Mouse (Mus musculus): ENCODE results near the gene Aff1. TPM values are rescaled to one million over a fixed set of nuclear protein-coding genes. Genes with fewer than 3 reads are reported as not detected.
A peak's percentile ranks its signal among the peaks of the same experiment; 100 is the strongest.

Gene Aff1
- polyA plus RNA-seq, 1 experiment from 2014 or later, result 4.7 TPM

GRCm38 (mm10) chr5:103822949-103823348 lies 130.8 kb downstream of the Aff1 start:
- Histone ChIP-seq H3K4me1 (ENCODE audit: insufficient read depth) (peaks cover 13% of the 10 kb centered on the region), H3K36me3 (replicated peaks; ENCODE audit: insufficient read depth, low read length) (peaks cover 76% of the 10 kb centered on the region), H3K9me3 (ENCODE audit: low read length) (no peaks in the 10 kb centered on the region), H3K27me3 (ENCODE audit: insufficient read depth, low read length) (no peaks in the 10 kb centered on the region), H3K9ac (replicated peaks) (no peak overlapping the region), H3K4me2 (ENCODE audit: low read depth, low read length) (no peak overlapping the region), H3K4me3 (ENCODE audit: low read depth, low read length) (no peak overlapping the region), H3K27ac (ENCODE audit: low read depth) (no peak overlapping the region)
- ATAC-seq (no peak), DNase-seq (no peak)
- TF ChIP-seq CTCF (IDR thresholded peaks at IDR 0.05; ENCODE audit: low read depth) (no peak), EP300 (IDR thresholded peaks at IDR 0.05; ENCODE audit: low read depth) (no peak)
- WGBS (ENCODE audit: insufficient replicate concordance), result 94% methylated on average over 5 of the region's 5 CpGs

- Histone ChIP-seq H3K27me3 (ENCODE audit: insufficient read depth, low read length) (no peaks in the 10 kb centered on the region), H3K4me1 (ENCODE audit: insufficient read depth) (no peaks in the 10 kb centered on the region), H3K9me3 (ENCODE audit: low read length) (no peaks in the 10 kb centered on the region), H3K4me3 (ENCODE audit: low read depth, low read length) (no peak overlapping the region), H3K27ac (ENCODE audit: low read depth) (no peak overlapping the region), H3K36me3 (replicated peaks; ENCODE audit: insufficient read depth, low read length) (peaks cover 89% of the 10 kb centered on the region), H3K4me2 (ENCODE audit: low read depth, low read length) (no peak overlapping the region), H3K9ac (replicated peaks) (no peak overlapping the region)
- ATAC-seq, result no peak
- no peak for DNase-seq
- WGBS (ENCODE audit: insufficient replicate concordance), result 92% methylated on average over 21 of the region's 21 CpGs
- TF ChIP-seq EP300 (IDR thresholded peaks at IDR 0.05; ENCODE audit: low read depth) (no peak), CTCF (IDR thresholded peaks at IDR 0.05; ENCODE audit: low read depth) (no peak)
These were observed 136.1 kb downstream of the Aff1 start for GRCm38 (mm10) chr5:103828304-103828703.

DNA sequence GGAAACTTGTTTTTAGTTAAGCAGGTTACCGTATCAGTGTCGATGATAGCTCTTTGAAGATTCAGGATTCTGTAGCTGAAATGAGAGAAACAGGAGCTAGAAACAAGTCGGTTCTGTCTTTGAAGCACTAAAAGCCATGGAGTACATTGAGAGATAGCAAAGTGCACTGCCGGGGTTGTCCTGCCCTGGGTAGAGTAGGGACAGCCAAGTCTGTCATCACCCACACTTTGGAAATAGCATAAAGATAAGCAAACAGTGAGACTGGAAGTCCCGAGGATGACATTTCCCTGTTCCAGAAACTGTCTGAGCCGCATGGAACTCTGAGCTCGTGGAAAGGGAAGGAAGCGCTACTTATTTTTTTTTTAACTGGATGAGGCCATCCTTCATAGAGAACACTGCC lies 136.6 kb downstream of the Aff1 start:
- Histone ChIP-seq H3K27ac (ENCODE audit: low read depth) (no peak overlapping the region), H3K4me2 (ENCODE audit: low read depth, low read length) (no peak overlapping the region), H3K36me3 (replicated peaks; ENCODE audit: insufficient read depth, low read length) (peaks cover 89% of the 10 kb centered on the region)

DNA sequence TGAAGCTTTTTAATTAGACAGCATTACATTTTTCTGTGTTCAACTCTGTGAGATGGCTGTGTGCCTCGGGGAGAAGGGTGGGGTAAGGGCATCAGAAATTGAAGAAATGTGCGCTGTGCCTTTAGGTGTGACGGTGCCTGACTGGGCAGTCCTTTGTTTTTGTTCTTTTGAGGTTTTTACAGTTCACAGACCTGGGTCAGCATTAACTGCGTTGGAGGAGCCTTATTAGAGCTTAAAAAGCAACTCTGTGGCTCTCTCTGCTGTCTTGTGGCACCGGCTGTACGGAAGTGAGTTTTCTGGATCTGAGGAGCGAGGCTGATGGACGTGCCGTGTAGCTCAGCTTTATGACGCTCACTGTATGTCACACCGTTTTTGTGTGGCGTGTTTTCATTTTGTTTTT lies 137.0 kb downstream of the Aff1 start:
- TF ChIP-seq CTCF (IDR thresholded peaks at IDR 0.05; ENCODE audit: low read depth) (no peak), EP300 (IDR thresholded peaks at IDR 0.05; ENCODE audit: low read depth) (no peak)
- H3K4me1 ChIP-seq (ENCODE audit: insufficient read depth), result no peaks in the 10 kb centered on the region
- H3K9me3 ChIP-seq (ENCODE audit: low read length), result no peaks in the 10 kb centered on the region
- no peak overlapping the region for H3K9ac ChIP-seq (replicated peaks)
- peaks cover 90% of the 10 kb centered on the region for H3K36me3 ChIP-seq (replicated peaks; ENCODE audit: insufficient read depth, low read length)
- no peak for ATAC-seq
- no peak overlapping the region for H3K27ac ChIP-seq (ENCODE audit: low read depth)
- H3K4me2 ChIP-seq (ENCODE audit: low read depth, low read length), result no peak overlapping the region
- no peak for DNase-seq
- WGBS (ENCODE audit: insufficient replicate concordance), result 90% methylated on average over 12 of the region's 12 CpGs
- no peak overlapping the region for H3K4me3 ChIP-seq (ENCODE audit: low read depth, low read length)
- no peaks in the 10 kb centered on the region for H3K27me3 ChIP-seq (ENCODE audit: insufficient read depth, low read length)

More for the DNA sequence above, 136.6 kb downstream of the Aff1 start:
- TF ChIP-seq EP300 (IDR thresholded peaks at IDR 0.05; ENCODE audit: low read depth), result no peak
- TF ChIP-seq CTCF (IDR thresholded peaks at IDR 0.05; ENCODE audit: low read depth), result no peak
- H3K9ac ChIP-seq (replicated peaks), result no peak overlapping the region
- no peaks in the 10 kb centered on the region for H3K4me1 ChIP-seq (ENCODE audit: insufficient read depth)
- no peak overlapping the region for H3K4me3 ChIP-seq (ENCODE audit: low read depth, low read length)
- H3K9me3 ChIP-seq (ENCODE audit: low read length), result no peaks in the 10 kb centered on the region
- ATAC-seq (0 out of 2 replicates have a peak, but pooled peaks have one; percentile 13), DNase-seq (no peak)
- WGBS (ENCODE audit: insufficient replicate concordance), result 78% methylated on average over 8 of the region's 8 CpGs
- no peaks in the 10 kb centered on the region for H3K27me3 ChIP-seq (ENCODE audit: insufficient read depth, low read length)

DNA sequence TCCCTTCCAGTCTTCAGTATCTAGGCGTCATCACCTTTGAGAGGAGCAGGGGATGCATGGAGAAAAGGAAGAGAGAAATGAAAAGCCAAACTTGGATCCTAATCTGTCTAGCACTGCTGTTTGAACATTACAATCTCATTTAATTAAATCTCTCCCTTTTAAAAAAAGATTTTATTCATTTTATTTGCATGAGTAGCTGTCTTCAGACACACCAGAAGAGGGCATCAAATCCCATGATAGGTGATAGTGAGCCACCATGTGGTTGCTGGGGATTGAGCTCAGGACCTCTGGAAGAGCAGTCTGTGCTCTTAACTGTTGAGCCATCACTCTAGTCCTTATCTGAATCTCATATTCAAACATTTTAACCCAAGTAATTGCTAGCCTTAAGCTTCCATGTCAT lies 138.7 kb downstream of the Aff1 start:
- no peak overlapping the region for H3K27ac ChIP-seq (ENCODE audit: low read depth)
- WGBS (ENCODE audit: insufficient replicate concordance), result 87% methylated on average over 1 of the region's 1 CpGs
- H3K9ac ChIP-seq (replicated peaks), result no peak overlapping the region
- H3K4me2 ChIP-seq (ENCODE audit: low read depth, low read length), result no peak overlapping the region
- H3K4me1 ChIP-seq (ENCODE audit: insufficient read depth), result no peaks in the 10 kb centered on the region
- DNase-seq, result no peak
- no peak for ATAC-seq
- H3K36me3 ChIP-seq (replicated peaks; ENCODE audit: insufficient read depth, low read length), result peaks cover 96% of the 10 kb centered on the region
- no peak overlapping the region for H3K4me3 ChIP-seq (ENCODE audit: low read depth, low read length)
- TF ChIP-seq CTCF (IDR thresholded peaks at IDR 0.05; ENCODE audit: low read depth) (no peak), EP300 (IDR thresholded peaks at IDR 0.05; ENCODE audit: low read depth) (no peak)
- H3K9me3 ChIP-seq (ENCODE audit: low read length), result no peaks in the 10 kb centered on the region
- H3K27me3 ChIP-seq (ENCODE audit: insufficient read depth, low read length), result no peaks in the 10 kb centered on the region

- TF ChIP-seq CTCF (IDR thresholded peaks at IDR 0.05; ENCODE audit: low read depth) (no peak), EP300 (IDR thresholded peaks at IDR 0.05; ENCODE audit: low read depth) (no peak)
- no peak for DNase-seq
- no peak for ATAC-seq
These were observed 143.4 kb downstream of the Aff1 start for GRCm38 (mm10) chr5:103835471-103836147.

More at GRCm38 (mm10) chr5:103835471-103836147, 143.4 kb downstream of the Aff1 start:
- Histone ChIP-seq H3K4me1 (ENCODE audit: insufficient read depth) (peaks cover 3% of the 10 kb centered on the region; the same call in 1 of the 2 replicates), H3K27me3 (ENCODE audit: insufficient read depth, low read length) (no peaks in the 10 kb centered on the region), H3K9me3 (ENCODE audit: low read length) (no peaks in the 10 kb centered on the region), H3K27ac (ENCODE audit: low read depth) (no peak overlapping the region), H3K36me3 (replicated peaks; ENCODE audit: insufficient read depth, low read length) (peaks cover 83% of the 10 kb centered on the region), H3K4me3 (ENCODE audit: low read depth, low read length) (no peak overlapping the region), H3K4me2 (ENCODE audit: low read depth, low read length) (no peak overlapping the region), H3K9ac (replicated peaks) (no peak overlapping the region)
- WGBS (ENCODE audit: insufficient replicate concordance), result 78% methylated on average over 15 of the region's 15 CpGs
